In genomic region chr6:17281757-17282092, GRCm38 (mm10) we compare ENCODE assay signal across 8 mouse cellular contexts. TPM values are rescaled to one million over a fixed set of nuclear protein-coding genes. Genes with fewer than 3 reads are reported as not detected.
DNase-seq lines count a peak whose midpoint lies in the region; ATAC-seq and TF ChIP-seq lines count a peak whose summit lies in the region.

No protein-coding gene starts in this region.

- WGBS in heart, postnatal 0 days, result 16% methylated on average over 8 of the region's 8 CpGs
- WGBS in liver, embryonic 14.5 days (ENCODE audit: insufficient replicate concordance), result 7% methylated on average over 8 of the region's 8 CpGs
- 18% methylated on average over 8 of the region's 8 CpGs for WGBS in stomach, embryonic 14.5 days

- H3K36me3 ChIP-seq in heart, postnatal 0 days (replicated peaks; ENCODE audit: control insufficient read depth, insufficient read depth, low read length), result no peaks in the 10 kb centered on the region
- no peaks in the 10 kb centered on the region for H3K36me3 ChIP-seq in liver, embryonic 14.5 days (replicated peaks; ENCODE audit: control insufficient read depth, insufficient read depth, low read depth)
- no peaks in the 10 kb centered on the region for H3K36me3 ChIP-seq in stomach, embryonic 14.5 days (ENCODE audit: control insufficient read depth, insufficient read depth, low read length)

- DNase-seq in kidney, adult 9 months, result peak; percentile 9
- no peak for DNase-seq in kidney, postnatal 14 days
- DNase-seq in c-Kit-positive CD71-negative TER-119-negative erythroid progenitor cells, embryonic 14.5 days (ENCODE audit: low read depth), result peak; percentile 32
- DNase-seq in heart, postnatal 0 days (ENCODE audit: low spot score), result no peak
- DNase-seq in liver, embryonic 14.5 days (ENCODE audit: low read depth in 3 of 3, low spot score in 3 of 3), result no peak
- no peak for DNase-seq in left cerebral cortex, adult 8-10 months (ENCODE audit: low spot score in 2 of 2)
- no peak for DNase-seq in gastrocnemius, postnatal 10 days

- ATAC-seq in heart, postnatal 0 days (ENCODE audit: insufficient read depth, low read depth), result no peak
- no peak for ATAC-seq in liver, embryonic 14.5 days (ENCODE audit: insufficient read depth)
- peak; percentile 39; the same call in 1 of the 2 replicates for ATAC-seq in stomach, embryonic 14.5 days (ENCODE audit: insufficient number of reproducible peaks, insufficient read depth, low FRiP score, low read depth)

- H3K27me3 ChIP-seq in heart, postnatal 0 days (ENCODE audit: control insufficient read depth, insufficient read depth, low read length), result no peaks in the 10 kb centered on the region
- no peaks in the 10 kb centered on the region for H3K27me3 ChIP-seq in liver, embryonic 14.5 days (ENCODE audit: control insufficient read depth, insufficient read depth, low read length)
- no peaks in the 10 kb centered on the region for H3K27me3 ChIP-seq in stomach, embryonic 14.5 days (ENCODE audit: control insufficient read depth, insufficient read depth, low read length)

- H3K9me3 ChIP-seq in heart, postnatal 0 days (replicated peaks; ENCODE audit: control insufficient read depth, low read length), result no peaks in the 10 kb centered on the region
- H3K9me3 ChIP-seq in liver, embryonic 14.5 days (ENCODE audit: control insufficient read depth, low read length), result no peaks in the 10 kb centered on the region
- H3K9me3 ChIP-seq in stomach, embryonic 14.5 days (ENCODE audit: control insufficient read depth, low read depth, low read length), result no peaks in the 10 kb centered on the region

- no peak for TF ChIP-seq CTCF in heart, postnatal 0 days (IDR thresholded peaks at IDR 0.05; ENCODE audit: low read depth)
- no peak for TF ChIP-seq CTCF in liver, embryonic 14.5 days (IDR thresholded peaks at IDR 0.05; ENCODE audit: low read depth)

- H3K9ac ChIP-seq in heart, postnatal 0 days (replicated peaks; ENCODE audit: low read depth, low read length), result peak overlapping the region; percentile 61
- H3K9ac ChIP-seq in liver, embryonic 14.5 days (replicated peaks), result no peak overlapping the region
- H3K9ac ChIP-seq in stomach, embryonic 14.5 days (replicated peaks; ENCODE audit: low read depth, low read length), result peak overlapping the region; percentile 49; the same call in 1 of the 2 replicates

- TF ChIP-seq EP300 in heart, postnatal 0 days (IDR thresholded peaks at IDR 0.05; ENCODE audit: low read depth), result no peak
- no peak for TF ChIP-seq EP300 in liver, embryonic 14.5 days (IDR thresholded peaks at IDR 0.05; ENCODE audit: low read depth)

- no peaks in the 10 kb centered on the region for H3K4me1 ChIP-seq in heart, postnatal 0 days (ENCODE audit: control insufficient read depth, insufficient read depth)
- H3K4me1 ChIP-seq in liver, embryonic 14.5 days (replicated peaks; ENCODE audit: control insufficient read depth in 2 of 2, insufficient read depth in 2 of 2, low read length in 1 of 2), result peaks cover 0 to 5% of the 10 kb centered on the region in 2 experiments; a peak in 1 of 4 replicates
- peaks cover 10% of the 10 kb centered on the region for H3K4me1 ChIP-seq in stomach, embryonic 14.5 days (ENCODE audit: control insufficient read depth, insufficient read depth, low read length)

- H3K4me3 ChIP-seq in heart, postnatal 0 days (ENCODE audit: low read depth, low read length), result peak overlapping the region; percentile 55
- H3K4me3 ChIP-seq in liver, embryonic 14.5 days (ENCODE audit: insufficient read depth in 1 of 2, low read depth in 2 of 2, low read length in 2 of 2), result no peak overlapping the region
- H3K4me3 ChIP-seq in stomach, embryonic 14.5 days (ENCODE audit: low read depth, low read length), result peak overlapping the region; percentile 42

- peak overlapping the region; percentile 74 for H3K4me2 ChIP-seq in heart, postnatal 0 days (ENCODE audit: low read depth, low read length)
- H3K4me2 ChIP-seq in liver, embryonic 14.5 days (ENCODE audit: low read depth), result peak overlapping the region; percentile 37
- H3K4me2 ChIP-seq in stomach, embryonic 14.5 days (replicated peaks; ENCODE audit: low read depth, low read length), result peak overlapping the region; percentile 82

- peak overlapping the region; percentile 86 for H3K27ac ChIP-seq in heart, postnatal 0 days (ENCODE audit: low read depth)
- no peak overlapping the region for H3K27ac ChIP-seq in liver, embryonic 14.5 days
- H3K27ac ChIP-seq in stomach, embryonic 14.5 days (ENCODE audit: low read length), result peak overlapping the region; percentile 73; the same call in 1 of the 2 replicates

RNA-seq across cellular contexts. Expression of gene Cav2, which starts 0.7 kb away (rescaled TPM):
- 52.2 and 78.4 TPM in 2 replicates for total RNA-seq in heart, postnatal 0 days (2014; rRNA removed; ENCODE audit: low replicate concordance)
- polyA plus RNA-seq in heart, postnatal 0 days (2015; fragmentation: Nextera tagmentation; extraction: Ambion mirVana), result 58.8 and 59.4 TPM in 2 replicates
- polyA plus RNA-seq in liver, embryonic 14.5 days (2012; rRNA removed), result 0.61 and 0.87 TPM in 2 replicates
- polyA plus RNA-seq in liver, embryonic 14.5 days (2014; fragmentation: Nextera tagmentation; extraction: Ambion mirVana), result 2.2 and 2.6 TPM in 2 replicates
- polyA plus RNA-seq in stomach, embryonic 14.5 days (2014; fragmentation: Nextera tagmentation; extraction: Ambion mirVana), result 49.5 and 58.0 TPM in 2 replicates
- total RNA-seq in left cerebral cortex, adult 8-10 months (2022), result 10 to 100 TPM; 31.2 to 35.7 (median 33.2) TPM
- 10 to 100 TPM; 30.6 to 33.4 TPM for total RNA-seq in gastrocnemius, postnatal 10 days (2021)

RNA-seq across cellular contexts. Expression of gene Cav1, which starts 24.4 kb away (rescaled TPM):
- 461 and 590 TPM in 2 replicates for total RNA-seq in heart, postnatal 0 days (2014; rRNA removed; ENCODE audit: low replicate concordance)
- 335 and 338 TPM in 2 replicates for polyA plus RNA-seq in heart, postnatal 0 days (2015; fragmentation: Nextera tagmentation; extraction: Ambion mirVana)
- 0.84 and 1.8 TPM in 2 replicates for polyA plus RNA-seq in liver, embryonic 14.5 days (2012; rRNA removed)
- 3.5 TPM in 2 replicates for polyA plus RNA-seq in liver, embryonic 14.5 days (2014; fragmentation: Nextera tagmentation; extraction: Ambion mirVana)
- polyA plus RNA-seq in stomach, embryonic 14.5 days (2014; fragmentation: Nextera tagmentation; extraction: Ambion mirVana), result 350 and 378 TPM in 2 replicates
- 10 to 100 TPM; 16.8 to 17.9 (median 16.9) TPM for total RNA-seq in left cerebral cortex, adult 8-10 months (2022)
- 100 to 1,000 TPM; 308 to 358 TPM for total RNA-seq in gastrocnemius, postnatal 10 days (2021)

Comparison
In these comparisons a context has a peak if more than half of its experiments do, and no peak if none do; other contexts are left out.
1. DNase-seq: peak in kidney, adult 9 months (single experiment) and c-Kit-positive CD71-negative TER-119-negative erythroid progenitor cells, embryonic 14.5 days (single experiment); none in kidney, postnatal 14 days (single experiment), heart, postnatal 0 days (single experiment), liver, embryonic 14.5 days (0 of 3), left cerebral cortex, adult 8-10 months (0 of 2) and gastrocnemius, postnatal 10 days (single experiment).
2. H3K4me3 ChIP-seq: peak in heart, postnatal 0 days (single experiment) and stomach, embryonic 14.5 days (single experiment); none in liver, embryonic 14.5 days (0 of 2).
3. RNA of gene Cav1, which starts 24.4 kb away (total RNA-seq): 461 to 590 TPM in heart, postnatal 0 days and 308 to 358 TPM in gastrocnemius, postnatal 10 days; 16.8 to 17.9 TPM in left cerebral cortex, adult 8-10 months; every median in the first group is over 10 times any median in the second.
4. Peak in every context shown above with its lines, with median percentiles within 50 percentile points of each other: H3K4me2 ChIP-seq.